Mouse (Mus musculus) embryonic facial prominence, embryonic 14.5 days (tissue): ENCODE measurements around the gene Asrgl1. TPM values are rescaled to one million over a fixed set of nuclear protein-coding genes. Genes with fewer than 3 reads are reported as not detected.
"Not testable (repeated sequence)": the region's sequence is repeated elsewhere in the genome, so short reads cannot be mapped to it uniquely, and the experiment has no call there.

ENCODE experiments used
- ATAC-seq: fragments of 200-750 bp; cut with Nextera tagmentation; 2 replicates; pipeline ENCODE4 v1.8.0; 2017; ENCODE audit warnings: low read depth, moderate number of reproducible peaks, moderate TSS enrichment
- DNase-seq: peaks from one replicate; pipeline ENCODE4 v3.0.0-alpha.2; 2015; ENCODE audit warnings: low spot score
- H3K27ac ChIP-seq: fragments of 300-500 bp; sonication (generic); replicated peaks from 2 replicates; pipeline ENCODE4 v1.5.1; 2014; ENCODE audit warnings: low read depth, mild to moderate bottlenecking, low read length, moderate library complexity
- H3K27me3 ChIP-seq: fragments of 300-500 bp; sonication (generic); replicated peaks from 2 replicates; pipeline ENCODE4 v1.6.1; 2014; ENCODE audit warnings: low read length; ENCODE audit not compliant: control insufficient read depth, insufficient read depth
- H3K36me3 ChIP-seq: fragments of 300-500 bp; sonication (generic); 2 replicates; pipeline ENCODE4 v1.6.1; 2014; ENCODE audit warnings: low read length, mixed read lengths; ENCODE audit not compliant: control insufficient read depth, insufficient read depth
- H3K4me1 ChIP-seq: fragments of 300-500 bp; sonication (generic); 2 replicates; pipeline ENCODE4 v1.6.1; 2014; ENCODE audit warnings: antibody characterized with exemption, low read length; ENCODE audit not compliant: control insufficient read depth, insufficient read depth
- H3K4me2 ChIP-seq: fragments of 300-500 bp; sonication (generic); 2 replicates; pipeline ENCODE4 v1.6.1; 2014; ENCODE audit warnings: low read depth, mild to moderate bottlenecking, low read length, moderate library complexity, mixed read lengths
- H3K4me3 ChIP-seq: fragments of 300-500 bp; sonication (generic); 2 replicates; pipeline ENCODE4 v1.5.1; 2014; ENCODE audit warnings: low read depth, mild to moderate bottlenecking, low read length
- H3K9ac ChIP-seq: fragments of 300-500 bp; sonication (generic); 2 replicates; pipeline ENCODE4 v1.6.1; 2014; ENCODE audit warnings: low read depth, mild to moderate bottlenecking, low read length, moderate library complexity, mixed read lengths
- H3K9me3 ChIP-seq: fragments of 300-500 bp; sonication (generic); 2 replicates; pipeline ENCODE4 v1.6.1; 2016; ENCODE audit warnings: low read length; ENCODE audit not compliant: control insufficient read depth
- WGBS: fragments of 180-500 bp; shearing (Covaris S2); extraction: QIAGEN DNeasy Blood & Tissue Kit; methylation state at CpG from one replicate; pipeline ENCODE4 v1.1.7; 2014; 5-methylcytosine and 5-hydroxymethylcytosine counted together
- polyA plus RNA-seq: library from polyadenylated mRNA; unstranded; fragments of >200 nt; fragmentation: Nextera tagmentation; extraction: Ambion mirVana; gene quantifications from 2 replicates; pipeline ENCODE4 v1.2.1, GENCODE M21; 2014

The Asrgl1 gene
- polyA plus RNA-seq, 1 experiment from 2014 or later, result 10.8 TPM

- no peak for ATAC-seq
- H3K27ac ChIP-seq, result no peak overlapping the region
- no peak for DNase-seq
Measured at GRCm38 (mm10) chr19:9128499-9129194, 6.8 kb downstream of the Asrgl1 start.

GRCm38 (mm10) chr19:9123986-9124385 is 11.4 kb downstream of the Asrgl1 start:
- not testable (repeated sequence) for H3K4me2 ChIP-seq, DNase-seq, H3K27me3 ChIP-seq, H3K4me3 ChIP-seq, H3K9me3 ChIP-seq, H3K4me1 ChIP-seq, H3K36me3 ChIP-seq, H3K27ac ChIP-seq, ATAC-seq, H3K9ac ChIP-seq
- 92% methylated on average over 2 of the region's 2 CpGs for WGBS

More at GRCm38 (mm10) chr19:9128499-9129194, 6.8 kb downstream of the Asrgl1 start:
- Histone ChIP-seq H3K4me2 (no peak overlapping the region), H3K36me3 (0 out of 2 replicates have a peak, but pooled peaks cover 5% of the 10 kb centered on the region), H3K4me1 (no peaks in the 10 kb centered on the region), H3K27me3 (no peaks in the 10 kb centered on the region), H3K9me3 (0 out of 2 replicates have a peak, but pooled peaks cover 4% of the 10 kb centered on the region), H3K4me3 (no peak overlapping the region), H3K9ac (no peak overlapping the region)
- 91% methylated on average over 4 of the region's 4 CpGs for WGBS

- no peak for ATAC-seq
- no peak for DNase-seq
Measured at GRCm38 (mm10) chr19:9122390-9122789, 13.0 kb downstream of the Asrgl1 start.

GRCm38 (mm10) chr19:9119655-9120425 is 15.6 kb downstream of the Asrgl1 start:
- Histone ChIP-seq H3K27me3 (no peaks in the 10 kb centered on the region), H3K36me3 (peaks cover 8% of the 10 kb centered on the region; the same call in 1 of the 2 replicates), H3K9me3 (no peaks in the 10 kb centered on the region), H3K4me1 (no peaks in the 10 kb centered on the region), H3K27ac (no peak overlapping the region), H3K4me3 (no peak overlapping the region), H3K4me2 (no peak overlapping the region), H3K9ac (no peak overlapping the region)
- ATAC-seq (no peak), DNase-seq (no peak)
- WGBS, result 82% methylated on average over 3 of the region's 3 CpGs

More at GRCm38 (mm10) chr19:9122390-9122789, 13.0 kb downstream of the Asrgl1 start:
- Histone ChIP-seq H3K36me3 (0 out of 2 replicates have a peak, but pooled peaks cover 5% of the 10 kb centered on the region), H3K27ac (no peak overlapping the region), H3K4me3 (no peak overlapping the region), H3K27me3 (no peaks in the 10 kb centered on the region), H3K4me1 (no peaks in the 10 kb centered on the region), H3K9ac (no peak overlapping the region), H3K4me2 (no peak overlapping the region), H3K9me3 (0 out of 2 replicates have a peak, but pooled peaks cover 4% of the 10 kb centered on the region)
- WGBS, result 92% methylated on average over 1 of the region's 1 CpGs

- H3K4me2 ChIP-seq, result no peak overlapping the region
- no peaks in the 10 kb centered on the region for H3K9me3 ChIP-seq
- H3K9ac ChIP-seq, result no peak overlapping the region
- no peak overlapping the region for H3K27ac ChIP-seq
- DNase-seq (peak; percentile 38), ATAC-seq (peak; percentile 62; the same call in 1 of the 2 replicates)
- no peaks in the 10 kb centered on the region for H3K27me3 ChIP-seq
- 83% methylated on average over 5 of the region's 5 CpGs for WGBS
- no peak overlapping the region for H3K4me3 ChIP-seq
- peaks cover 17% of the 10 kb centered on the region; the same call in 1 of the 2 replicates for H3K36me3 ChIP-seq
- H3K4me1 ChIP-seq, result no peaks in the 10 kb centered on the region
Measured at GRCm38 (mm10) chr19:9117275-9117674, 18.2 kb downstream of the Asrgl1 start.

- WGBS, result 87% methylated on average over 4 of the region's 4 CpGs
- Histone ChIP-seq H3K4me2 (no peak overlapping the region), H3K27me3 (no peaks in the 10 kb centered on the region), H3K36me3 (peaks cover 20% of the 10 kb centered on the region; the same call in 1 of the 2 replicates), H3K4me3 (no peak overlapping the region), H3K9me3 (no peaks in the 10 kb centered on the region), H3K4me1 (no peaks in the 10 kb centered on the region), H3K27ac (no peak overlapping the region), H3K9ac (no peak overlapping the region)
- DNase-seq, result no peak
- no peak for ATAC-seq
Measured at GRCm38 (mm10) chr19:9116268-9116667, 19.2 kb downstream of the Asrgl1 start.

- DNase-seq (no peak), ATAC-seq (no peak)
- H3K4me1 ChIP-seq, result peaks cover 6% of the 10 kb centered on the region
- 75% methylated on average over 8 of the region's 8 CpGs for WGBS
- H3K4me3 ChIP-seq, result no peak overlapping the region
- no peak overlapping the region for H3K9ac ChIP-seq
- H3K27me3 ChIP-seq, result no peaks in the 10 kb centered on the region
- peaks cover 19% of the 10 kb centered on the region; the same call in 1 of the 2 replicates for H3K36me3 ChIP-seq
- no peak overlapping the region for H3K27ac ChIP-seq
- no peaks in the 10 kb centered on the region for H3K9me3 ChIP-seq
- no peak overlapping the region for H3K4me2 ChIP-seq
Measured at GRCm38 (mm10) chr19:9112043-9112442, 23.4 kb downstream of the Asrgl1 start.

GRCm38 (mm10) chr19:9110182-9110869 is 25.1 kb downstream of the Asrgl1 start:
- Histone ChIP-seq H3K9me3 (no peaks in the 10 kb centered on the region), H3K4me1 (peaks cover 23% of the 10 kb centered on the region), H3K9ac (no peak overlapping the region), H3K4me2 (no peak overlapping the region), H3K27me3 (no peaks in the 10 kb centered on the region), H3K27ac (no peak overlapping the region), H3K4me3 (no peak overlapping the region), H3K36me3 (peaks cover 13% of the 10 kb centered on the region; the same call in 1 of the 2 replicates)
- peak; percentile 90 for DNase-seq
- WGBS, result 50% methylated on average over 4 of the region's 4 CpGs
- peak; percentile 84 for ATAC-seq
